Mouse (Mus musculus): ENCODE data around the gene Abtb1.

Abtb1 gene

GRCm38 (mm10) chr6:88840791-88841513 is 832 bp downstream of the Abtb1 start:
- no peak for TF ChIP-seq GATA4 (IDR thresholded peaks at IDR 0.05; ENCODE audit: insufficient replicate concordance, low read length)

- TF ChIP-seq GATA4 (IDR thresholded peaks at IDR 0.05; ENCODE audit: insufficient replicate concordance, low read length) = no peak
Observed at GRCm38 (mm10) chr6:88840211-88840610, 1.6 kb downstream of the Abtb1 start.

DNA sequence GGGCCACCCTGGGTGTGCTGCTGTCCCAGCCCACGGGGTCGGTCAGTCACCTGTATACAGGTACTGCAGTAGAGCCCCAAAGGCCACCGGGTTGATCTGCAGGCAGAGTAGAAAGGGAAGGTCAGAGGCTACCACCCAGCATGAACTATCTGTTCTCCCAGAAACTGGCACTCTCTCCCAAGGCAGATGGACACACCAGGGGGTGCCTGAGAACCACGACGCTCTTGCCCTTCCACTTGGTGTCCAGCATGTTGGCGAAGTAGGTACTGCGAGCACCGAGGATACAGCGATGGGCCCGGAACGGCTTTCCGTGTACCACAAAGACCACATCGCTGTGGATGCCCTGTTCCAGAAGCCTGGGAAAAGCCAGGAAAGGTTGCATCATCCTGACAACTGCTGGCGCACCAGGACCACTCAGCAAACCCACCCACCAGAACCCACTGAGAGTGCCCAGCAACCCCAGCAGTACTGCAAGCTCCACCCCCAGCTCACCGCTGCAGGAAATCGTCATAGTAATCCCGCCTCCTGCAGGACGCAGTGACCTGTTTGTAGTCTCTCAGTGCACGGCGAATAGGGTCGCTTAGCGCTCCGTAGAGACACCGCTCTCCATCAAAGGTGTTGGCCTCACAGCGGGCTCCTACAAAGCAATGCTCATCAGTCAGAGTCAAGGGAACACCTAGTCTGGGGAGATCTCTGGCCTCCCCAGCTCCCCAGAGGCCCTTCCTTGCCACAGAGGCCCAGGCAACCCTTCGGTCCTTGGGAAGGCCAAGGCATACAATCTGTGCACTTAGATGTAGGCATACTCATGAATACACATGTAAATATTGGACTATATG is 2.4 kb downstream of the Abtb1 start:
- no peak for TF ChIP-seq GATA4 (IDR thresholded peaks at IDR 0.05; ENCODE audit: insufficient replicate concordance, low read length)

GRCm38 (mm10) chr6:88838613-88839012 is 3.2 kb downstream of the Abtb1 start:
- no peak for TF ChIP-seq GATA4 (IDR thresholded peaks at IDR 0.05; ENCODE audit: insufficient replicate concordance, low read length)

GRCm38 (mm10) chr6:88837999-88838398 is 3.8 kb downstream of the Abtb1 start:
- no peak for TF ChIP-seq GATA4 (IDR thresholded peaks at IDR 0.05; ENCODE audit: insufficient replicate concordance, low read length)

- no peak for TF ChIP-seq GATA4 (IDR thresholded peaks at IDR 0.05; ENCODE audit: insufficient replicate concordance, low read length)
Observed at GRCm38 (mm10) chr6:88836178-88836819, 5.5 kb downstream of the Abtb1 start.

- TF ChIP-seq GATA4 (IDR thresholded peaks at IDR 0.05; ENCODE audit: insufficient replicate concordance, low read length) = no peak
Observed at GRCm38 (mm10) chr6:88835047-88835446, 6.7 kb downstream of the Abtb1 start.

GRCm38 (mm10) chr6:88833340-88834140 is 8.2 kb downstream of the Abtb1 start:
- TF ChIP-seq GATA4 (IDR thresholded peaks at IDR 0.05; ENCODE audit: insufficient replicate concordance, low read length) = no peak

- TF ChIP-seq GATA4 (IDR thresholded peaks at IDR 0.05; ENCODE audit: insufficient replicate concordance, low read length) = no peak
Observed at GRCm38 (mm10) chr6:88832663-88833062, 9.1 kb downstream of the Abtb1 start.

GRCm38 (mm10) chr6:88831456-88831855 is 10.3 kb downstream of the Abtb1 start:
- no peak for TF ChIP-seq GATA4 (IDR thresholded peaks at IDR 0.05; ENCODE audit: insufficient replicate concordance, low read length)

- no peak for TF ChIP-seq GATA4 (IDR thresholded peaks at IDR 0.05; ENCODE audit: insufficient replicate concordance, low read length)
Observed at GRCm38 (mm10) chr6:88830112-88830702, 11.6 kb downstream of the Abtb1 start.

- no peak for TF ChIP-seq GATA4 (IDR thresholded peaks at IDR 0.05; ENCODE audit: insufficient replicate concordance, low read length)
Observed at GRCm38 (mm10) chr6:88829579-88829978, 12.2 kb downstream of the Abtb1 start.

DNA sequence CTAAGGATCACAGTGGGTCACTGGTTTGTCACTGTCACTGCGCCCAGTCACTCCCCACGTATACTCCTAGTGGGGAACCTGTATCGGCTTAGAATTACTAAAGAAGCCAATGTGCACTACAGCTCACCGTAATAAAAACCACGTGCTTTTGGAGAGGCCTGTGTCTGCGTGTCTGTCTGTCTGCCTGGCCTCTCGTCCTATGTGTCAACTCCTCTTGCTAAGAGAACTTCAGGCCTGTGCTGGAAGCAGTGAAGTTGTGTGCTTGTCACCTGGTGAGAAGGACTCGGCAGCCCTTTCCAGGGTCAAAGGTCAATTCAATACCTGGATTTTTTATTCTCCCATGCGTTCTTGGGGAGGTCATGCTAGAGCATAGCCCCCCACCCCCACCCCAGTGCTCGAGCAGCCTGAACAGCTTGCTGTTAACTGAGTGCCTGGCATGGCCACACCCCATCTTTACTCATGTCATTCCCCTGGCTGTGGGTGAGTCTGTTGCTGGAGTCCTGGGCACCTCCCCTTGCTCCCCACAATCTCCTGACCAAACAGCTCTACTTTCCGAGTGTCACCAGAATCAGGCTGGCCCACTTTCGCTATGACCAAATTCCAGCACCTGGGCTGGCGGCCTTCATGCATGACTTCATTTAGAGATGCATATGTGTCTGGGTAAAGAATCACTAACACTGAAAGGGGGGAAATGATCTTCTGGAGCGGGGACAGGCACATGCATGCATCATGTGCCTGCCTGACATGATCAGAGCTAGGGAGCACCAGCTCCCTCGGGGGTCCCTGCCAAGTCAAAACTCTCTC is 13.4 kb downstream of the Abtb1 start:
- TF ChIP-seq GATA4 (IDR thresholded peaks at IDR 0.05; ENCODE audit: insufficient replicate concordance, low read length) = no peak

Measured in liver, adult (tissue).